Mouse (Mus musculus): ENCODE results near the gene Mdp1.

- TF ChIP-seq POLR2A (IDR thresholded peaks at IDR 0.05; ENCODE audit: extremely low read depth, insufficient read depth, low read length) = no peak
- peak; percentile 78 for TF ChIP-seq CTCF (IDR thresholded peaks at IDR 0.05; ENCODE audit: low read depth, low read length)
These were observed 21.1 kb upstream of the Mdp1 start, which contains the start of gene Tinf2 for GRCm38 (mm10) chr14:55681160-55682117.

Measured in liver, adult 2 months (tissue).